ENCODE assay signal across 13 mouse cellular contexts in genomic region chr3:128881685-128882444, GRCm38 (mm10).
DNase-seq lines count a peak whose midpoint lies in the region; ATAC-seq and TF ChIP-seq lines count a peak whose summit lies in the region.
"Had no signal": no experiment of that assay in that cellular context is flagged by ENCODE, and none has a peak within 500 bp of the region (broad histone marks: within the 10 kb centered on the region; RNA-seq: fewer than 3 reads in every experiment).

No protein-coding gene starts in this region.

- no peaks in the 10 kb centered on the region for H3K36me3 ChIP-seq in forebrain, embryonic 11.5 days (ENCODE audit: control insufficient read depth, insufficient read depth, low read length)
- no peaks in the 10 kb centered on the region for H3K36me3 ChIP-seq in forebrain, postnatal 0 days (ENCODE audit: insufficient read depth)
- H3K36me3 ChIP-seq in midbrain, embryonic 13.5 days: no peaks in the 10 kb centered on the region
- H3K36me3 ChIP-seq in midbrain, embryonic 10.5 days: no peaks in the 10 kb centered on the region
- H3K36me3 ChIP-seq in hindbrain, embryonic 16.5 days (ENCODE audit: control insufficient read depth, insufficient read depth, low read length): no peaks in the 10 kb centered on the region
- no peaks in the 10 kb centered on the region for H3K36me3 ChIP-seq in stomach, embryonic 15.5 days
- no peaks in the 10 kb centered on the region for H3K36me3 ChIP-seq in thymus, adult 2 months (ENCODE audit: control insufficient read depth, insufficient read depth, low read length)
- H3K36me3 ChIP-seq: heart, embryonic 13.5 days had no signal

- H3K27ac ChIP-seq in forebrain, embryonic 11.5 days (ENCODE audit: low read depth, low read length): no peak overlapping the region
- no peak overlapping the region for H3K27ac ChIP-seq in forebrain, postnatal 0 days (ENCODE audit: low read depth, low read length)
- no peak overlapping the region for H3K27ac ChIP-seq in midbrain, embryonic 13.5 days
- no peak overlapping the region for H3K27ac ChIP-seq in midbrain, embryonic 10.5 days (replicated peaks)
- H3K27ac ChIP-seq in hindbrain, embryonic 16.5 days (ENCODE audit: low read depth, low read length): no peak overlapping the region
- H3K27ac ChIP-seq in stomach, embryonic 15.5 days: no peak overlapping the region
- H3K27ac ChIP-seq in thymus, adult 2 months (ENCODE audit: control insufficient read depth, insufficient read depth, low read length): no peak overlapping the region
- H3K27ac ChIP-seq: heart, embryonic 13.5 days had no signal

- no peak overlapping the region for H3K4me3 ChIP-seq in forebrain, embryonic 11.5 days (ENCODE audit: low read depth, low read length)
- no peak overlapping the region for H3K4me3 ChIP-seq in forebrain, postnatal 0 days (ENCODE audit: low read depth, low read length)
- H3K4me3 ChIP-seq in midbrain, embryonic 13.5 days (replicated peaks): no peak overlapping the region
- no peak overlapping the region for H3K4me3 ChIP-seq in midbrain, embryonic 10.5 days
- no peak overlapping the region for H3K4me3 ChIP-seq in hindbrain, embryonic 16.5 days (ENCODE audit: low read length)
- no peak overlapping the region for H3K4me3 ChIP-seq in stomach, embryonic 15.5 days (replicated peaks)
- H3K4me3 ChIP-seq in thymus, adult 2 months (ENCODE audit: control insufficient read depth, insufficient read depth, low read length): no peak overlapping the region
- H3K4me3 ChIP-seq: erythroblast, embryonic 14.5 days; heart, embryonic 13.5 days had no signal

- 43% methylated on average over 10 of the region's 10 CpGs for WGBS in forebrain, embryonic 11.5 days
- 29% methylated on average over 10 of the region's 10 CpGs for WGBS in forebrain, postnatal 0 days
- 44% methylated on average over 10 of the region's 10 CpGs for WGBS in midbrain, embryonic 13.5 days
- 61% methylated on average over 10 of the region's 10 CpGs for WGBS in midbrain, embryonic 10.5 days
- WGBS in hindbrain, embryonic 16.5 days: 36% methylated on average over 10 of the region's 10 CpGs
- WGBS in stomach, embryonic 15.5 days: 31% methylated on average over 10 of the region's 10 CpGs
- WGBS in thymus, adult 2 months: 77% methylated on average over 10 of the region's 10 CpGs

- peak; percentile 57 for ATAC-seq in forebrain, embryonic 11.5 days (replicated peaks; ENCODE audit: low FRiP score)
- ATAC-seq in forebrain, postnatal 0 days: no peak
- ATAC-seq in midbrain, embryonic 13.5 days: peak; percentile 69; the same call in 1 of the 2 replicates
- peak; percentile 50; the same call in 1 of the 2 replicates for ATAC-seq in hindbrain, embryonic 16.5 days
- ATAC-seq in stomach, embryonic 15.5 days (ENCODE audit: insufficient read depth, low FRiP score, low read depth): no peak
- ATAC-seq: intestine, postnatal 0 days had no signal

- no peak overlapping the region for H3K4me2 ChIP-seq in forebrain, embryonic 11.5 days (ENCODE audit: low read depth, low read length, severe bottlenecking)
- H3K4me2 ChIP-seq in forebrain, postnatal 0 days (ENCODE audit: low read depth): no peak overlapping the region
- H3K4me2 ChIP-seq in midbrain, embryonic 13.5 days (replicated peaks): no peak overlapping the region
- no peak overlapping the region for H3K4me2 ChIP-seq in hindbrain, embryonic 16.5 days (ENCODE audit: low read length)
- peak overlapping the region; percentile 17; the same call in 1 of the 2 replicates for H3K4me2 ChIP-seq in stomach, embryonic 15.5 days
- H3K4me2 ChIP-seq: heart, embryonic 13.5 days had no signal

- no peak for TF ChIP-seq POLR2A in thymus, adult 2 months (IDR thresholded peaks at IDR 0.05; ENCODE audit: control insufficient read depth, extremely low read depth, insufficient read depth, low read length, poor library complexity)

- H3K4me1 ChIP-seq in forebrain, embryonic 11.5 days (replicated peaks; ENCODE audit: control insufficient read depth, insufficient read depth, low read length): no peaks in the 10 kb centered on the region; the same call in 1 of the 2 replicates
- no peaks in the 10 kb centered on the region for H3K4me1 ChIP-seq in forebrain, postnatal 0 days (ENCODE audit: insufficient read depth)
- H3K4me1 ChIP-seq in midbrain, embryonic 13.5 days (replicated peaks): peaks cover 8% of the 10 kb centered on the region
- H3K4me1 ChIP-seq in midbrain, embryonic 10.5 days: peaks cover 3% of the 10 kb centered on the region; the same call in 1 of the 2 replicates
- no peaks in the 10 kb centered on the region; the same call in 1 of the 2 replicates for H3K4me1 ChIP-seq in hindbrain, embryonic 16.5 days (ENCODE audit: control insufficient read depth, insufficient read depth, low read depth, low read length)
- no peaks in the 10 kb centered on the region for H3K4me1 ChIP-seq in stomach, embryonic 15.5 days
- no peaks in the 10 kb centered on the region for H3K4me1 ChIP-seq in thymus, adult 2 months (replicated peaks; ENCODE audit: control insufficient read depth, insufficient read depth, low read length)
- H3K4me1 ChIP-seq: heart, embryonic 13.5 days had no signal

- H3K9me3 ChIP-seq in forebrain, embryonic 11.5 days (ENCODE audit: control insufficient read depth, low read length): no peaks in the 10 kb centered on the region
- no peaks in the 10 kb centered on the region for H3K9me3 ChIP-seq in forebrain, postnatal 0 days (ENCODE audit: low read length)
- H3K9me3 ChIP-seq in midbrain, embryonic 13.5 days: no peaks in the 10 kb centered on the region
- no peaks in the 10 kb centered on the region for H3K9me3 ChIP-seq in midbrain, embryonic 10.5 days (replicated peaks)
- H3K9me3 ChIP-seq in hindbrain, embryonic 16.5 days (ENCODE audit: control insufficient read depth, low read length): no peaks in the 10 kb centered on the region
- H3K9me3 ChIP-seq in stomach, embryonic 15.5 days: no peaks in the 10 kb centered on the region
- H3K9me3 ChIP-seq: heart, embryonic 13.5 days had no signal

- H3K27me3 ChIP-seq in forebrain, embryonic 11.5 days (ENCODE audit: control insufficient read depth, insufficient read depth, low read length): no peaks in the 10 kb centered on the region
- no peaks in the 10 kb centered on the region for H3K27me3 ChIP-seq in forebrain, postnatal 0 days (ENCODE audit: insufficient read depth, low read length)
- H3K27me3 ChIP-seq in midbrain, embryonic 13.5 days: no peaks in the 10 kb centered on the region
- no peaks in the 10 kb centered on the region for H3K27me3 ChIP-seq in midbrain, embryonic 10.5 days (ENCODE audit: low read depth, poor library complexity, severe bottlenecking)
- no peaks in the 10 kb centered on the region for H3K27me3 ChIP-seq in hindbrain, embryonic 16.5 days (replicated peaks; ENCODE audit: control insufficient read depth, insufficient read depth, low read length)
- H3K27me3 ChIP-seq in stomach, embryonic 15.5 days (replicated peaks): no peaks in the 10 kb centered on the region
- H3K27me3 ChIP-seq in thymus, adult 2 months (ENCODE audit: control insufficient read depth, insufficient read depth, low read length): no peaks in the 10 kb centered on the region
- H3K27me3 ChIP-seq: heart, embryonic 13.5 days had no signal

- no peak for TF ChIP-seq CTCF in forebrain, postnatal 0 days (IDR thresholded peaks at IDR 0.05; ENCODE audit: low read depth)
- TF ChIP-seq CTCF in thymus, adult 2 months (IDR thresholded peaks at IDR 0.05; ENCODE audit: borderline replicate concordance, control insufficient read depth, extremely low read depth, insufficient read depth, low read length, poor library complexity): no peak

- no peak for DNase-seq in forebrain, embryonic 11.5 days (ENCODE audit: low spot score)
- DNase-seq in forebrain, postnatal 0 days: no peak
- no peak for DNase-seq in midbrain, embryonic 10.5 days (ENCODE audit: low spot score)
- no peak for DNase-seq in cerebellum, adult 11-12 months
- no peak for DNase-seq in thymus, adult 2 months
- DNase-seq: cerebellum, adult 9-10 months; gastrocnemius, postnatal 10 days had no signal

- no peak overlapping the region for H3K9ac ChIP-seq in forebrain, embryonic 11.5 days (ENCODE audit: low read length)
- no peak overlapping the region for H3K9ac ChIP-seq in forebrain, postnatal 0 days
- H3K9ac ChIP-seq in midbrain, embryonic 13.5 days (replicated peaks): no peak overlapping the region
- no peak overlapping the region for H3K9ac ChIP-seq in hindbrain, embryonic 16.5 days (ENCODE audit: low read depth, low read length)
- H3K9ac ChIP-seq in stomach, embryonic 15.5 days: no peak overlapping the region
- H3K9ac ChIP-seq: heart, embryonic 13.5 days had no signal

Comparison
In these comparisons a context has a peak if more than half of its experiments do, and no peak if none do; other contexts are left out.
1. ATAC-seq: peak in forebrain, embryonic 11.5 days (single experiment), midbrain, embryonic 13.5 days (single experiment) and hindbrain, embryonic 16.5 days (single experiment); none in forebrain, postnatal 0 days (single experiment) and stomach, embryonic 15.5 days (single experiment).